Mouse (Mus musculus) CH12.LX (cell line): ENCODE measurements around the gene Fgfr2. TPM values are rescaled to one million over a fixed set of nuclear protein-coding genes. Genes with fewer than 3 reads are reported as not detected.

Source experiments
- DNase-seq: peaks from one replicate; pipeline ENCODE4 v3.0.0-alpha.2; 2013; ENCODE audit errors: extremely low read depth
- H3K27ac ChIP-seq: 2 replicates; pipeline ENCODE4 v1.5.1; 2012; ENCODE audit warnings: low read depth, mild to moderate bottlenecking, control low read depth, moderate library complexity; ENCODE audit not compliant: insufficient read depth
- H3K27me3 ChIP-seq: replicated peaks from 2 replicates; pipeline ENCODE3; 2012; ENCODE audit warnings: inconsistent platforms
- H3K36me3 ChIP-seq, 2 experiments: replicated peaks in 1 of 2; 2 replicates each; pipeline versions ENCODE3 to v1.6.1; 2012; ENCODE audit warnings: inconsistent platforms in 1 of 2, low read length in 1 of 2, mild to moderate bottlenecking in 1 of 2, mixed read lengths in 1 of 2, moderate library complexity in 1 of 2; ENCODE audit not compliant: control insufficient read depth in 1 of 2, insufficient read depth in 1 of 2
- H3K4me1 ChIP-seq, 2 experiments: 2 replicates each; pipeline ENCODE4 v1.6.1; 2012; ENCODE audit warnings: inconsistent platforms in 1 of 2, moderate library complexity in 1 of 2; ENCODE audit not compliant: insufficient read depth in 2 of 2, control insufficient read depth in 1 of 2
- H3K4me2 ChIP-seq: 2 replicates; pipeline ENCODE4 v1.6.1; 2012; ENCODE audit warnings: low read depth, mild to moderate bottlenecking, control low read depth; ENCODE audit not compliant: poor library complexity, insufficient read depth, severe bottlenecking
- H3K4me3 ChIP-seq, 3 experiments: fragments of 150-350 bp in 1 of 3; sonication (generic) in 1 of 3; replicated peaks in 1 of 3; 2 replicates each; pipeline versions ENCODE3 to v1.5.1; 2011 to 2012; ENCODE audit warnings: low read depth in 2 of 3, low read length in 2 of 3, mild to moderate bottlenecking in 2 of 3, moderate library complexity in 2 of 3, control low read depth in 1 of 3, improper control_type of control experiment in 1 of 3, inconsistent platforms in 1 of 3, mixed read lengths in 1 of 3; ENCODE audit not compliant: poor library complexity in 1 of 3
- H3K79me2 ChIP-seq: replicated peaks from 2 replicates; pipeline ENCODE4 v1.6.1; 2012; ENCODE audit warnings: mild to moderate bottlenecking, moderate library complexity; ENCODE audit not compliant: control insufficient read depth, poor library complexity, insufficient read depth, severe bottlenecking; ENCODE audit errors: extremely low read depth
- H3K9ac ChIP-seq: 2 replicates; pipeline ENCODE4 v1.6.1; 2012; ENCODE audit warnings: low read depth, mild to moderate bottlenecking, control low read depth, moderate library complexity; ENCODE audit not compliant: insufficient read depth
- H3K9me3 ChIP-seq: replicated peaks from 2 replicates; pipeline ENCODE3; 2012; ENCODE audit warnings: low read length, inconsistent platforms, mixed read lengths
- BHLHE40 ChIP-seq: IDR thresholded peaks from 2 replicates; pipeline ENCODE4 v1.6.1; 2011; ENCODE audit warnings: mild to moderate bottlenecking, low read depth, low read length, improper control_type of control experiment
- ELF1 ChIP-seq: IDR thresholded peaks from 2 replicates; pipeline ENCODE4 v1.6.1; 2014; ENCODE audit warnings: low read depth, mild to moderate bottlenecking, inconsistent platforms, low read length, improper control_type of control experiment
- EP300 ChIP-seq: IDR thresholded peaks from 2 replicates; pipeline ENCODE4 v1.6.1; 2011; ENCODE audit warnings: low read length, improper control_type of control experiment
- GABPA ChIP-seq: IDR thresholded peaks from 2 replicates; pipeline ENCODE4 v1.6.1; 2012; ENCODE audit warnings: low read depth, low read length, improper control_type of control experiment, inconsistent platforms; ENCODE audit not compliant: insufficient replicate concordance
- IRF4 ChIP-seq: IDR thresholded peaks from 2 replicates; pipeline ENCODE4 v1.6.1; 2014; ENCODE audit warnings: low read depth, mild to moderate bottlenecking, inconsistent platforms, low read length, improper control_type of control experiment
- JUND ChIP-seq: conservative IDR thresholded peaks from 2 replicates; pipeline ENCODE4 v1.6.1; 2011; ENCODE audit warnings: low read depth, low read length, improper control_type of control experiment
- MAZ ChIP-seq: IDR thresholded peaks from 2 replicates; pipeline ENCODE4 v1.6.1; 2012; ENCODE audit warnings: low read depth, mild to moderate bottlenecking, inconsistent platforms, low read length, improper control_type of control experiment, moderate library complexity
- MXI1 ChIP-seq: IDR thresholded peaks from 2 replicates; pipeline ENCODE4 v1.6.1; 2011; ENCODE audit warnings: mild to moderate bottlenecking, low read depth, low read length, improper control_type of control experiment
- NRF1 ChIP-seq: IDR thresholded peaks from 2 replicates; pipeline ENCODE4 v1.6.1; 2014; ENCODE audit warnings: low read depth, mild to moderate bottlenecking, inconsistent platforms, low read length, improper control_type of control experiment, moderate library complexity
- POLR2A ChIP-seq: IDR thresholded peaks from 2 replicates; pipeline ENCODE4 v1.6.1; 2011; ENCODE audit warnings: low read depth, mild to moderate bottlenecking, improper control_type of control experiment, low read length
- RCOR1 ChIP-seq: conservative IDR thresholded peaks from 2 replicates; pipeline ENCODE4 v1.6.1; 2012; ENCODE audit warnings: low read depth, mild to moderate bottlenecking, inconsistent platforms, low read length, improper control_type of control experiment
- USF1 ChIP-seq: IDR thresholded peaks from 2 replicates; pipeline ENCODE4 v1.6.1; 2014; ENCODE audit warnings: low read depth, mild to moderate bottlenecking, inconsistent platforms, low read length, improper control_type of control experiment
- USF2 ChIP-seq: conservative IDR thresholded peaks from 2 replicates; pipeline ENCODE4 v1.6.1; 2011; ENCODE audit warnings: low read depth, low read length, improper control_type of control experiment
- ZC3H11A ChIP-seq: IDR thresholded peaks from 2 replicates; pipeline ENCODE4 v1.6.1; 2012; ENCODE audit warnings: low read depth, mild to moderate bottlenecking, inconsistent platforms, low read length, improper control_type of control experiment
- ZNF384 ChIP-seq: IDR thresholded peaks from 2 replicates; pipeline ENCODE4 v1.6.1; 2012; ENCODE audit warnings: low read depth, low read length, improper control_type of control experiment, inconsistent platforms
- dilution Hi-C: fragments of 300-500 bp; cut with MboI; formaldehyde crosslinking; loops from 2 replicates; pipeline ENCODE4 v1.14.3; 2020; ENCODE audit warnings: low sequenced_read_pairs; ENCODE audit not compliant: extremely low pct_unique_long_range_greater_than_20kb, extremely low pct_ligation_motif_present
- in situ Hi-C: fragments of 300-500 bp; cut with MboI; formaldehyde crosslinking; loops from 3 replicates; pipeline ENCODE4 v1.14.3; 2019; ENCODE audit warnings: low sequenced_read_pairs, low pct_ligation_motif_present, low pct_unique_long_range_greater_than_20kb, mixed read lengths
- polyA plus RNA-seq: library from polyadenylated mRNA; unstranded; fragments of >175 nt; gene quantifications from 2 replicates; pipeline ENCODE4 v1.2.1, GENCODE M21; 2012; ENCODE audit warnings: low read depth; ENCODE audit not compliant: insufficient read length
- total RNA-seq, 2 experiments: library from RNA; depleted of rRNA; stranded (reverse); fragments of 300-350 nt in 1 of 2; fragments of >200 nt in 1 of 2; gene quantifications; 2 replicates each; pipeline ENCODE4 v1.2.3; 2012 to 2014

The Fgfr2 gene
- total and polyA plus RNA-seq, 3 experiments = not detected

DNA sequence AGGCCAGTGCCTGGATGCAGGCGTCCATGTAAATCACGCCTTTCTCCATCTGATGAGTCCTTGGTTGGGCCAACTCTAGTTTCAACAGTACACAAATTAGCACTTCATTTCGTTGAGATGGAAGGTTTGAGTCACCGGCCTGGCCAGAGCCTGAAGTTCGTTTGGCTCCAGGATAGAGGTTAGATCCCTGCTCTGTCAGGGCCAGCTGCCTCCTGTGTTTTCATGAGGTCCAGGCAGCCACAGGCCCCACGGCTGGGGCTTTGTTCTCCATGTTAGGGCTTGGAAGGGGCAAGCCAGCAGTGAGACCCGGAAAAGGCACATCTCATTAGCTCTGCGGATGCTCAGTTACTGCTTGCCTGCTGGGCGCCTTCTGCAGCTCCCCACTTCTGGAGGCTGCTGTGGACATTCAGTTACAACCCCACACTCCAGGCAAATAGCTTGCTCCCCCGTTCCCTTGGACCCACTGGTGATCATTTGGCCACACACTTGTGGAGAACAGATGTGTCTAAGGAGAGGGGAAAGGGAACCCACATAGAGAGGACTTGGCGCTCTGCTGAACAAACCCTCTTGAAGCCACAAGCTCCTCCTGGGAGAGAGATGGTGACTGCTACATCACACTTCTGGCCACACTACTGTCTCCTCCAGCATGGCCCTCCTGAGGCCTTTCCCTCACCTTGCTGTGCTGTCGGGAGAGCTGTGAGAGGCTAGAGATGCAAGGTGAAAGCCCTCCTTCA, 2445.4 kb downstream of the Fgfr2 start:
- Histone ChIP-seq H3K27me3 (peaks cover 17% of the 10 kb centered on the region), H3K9me3 (no peaks in the 10 kb centered on the region), H3K4me1 (no peaks in the 10 kb centered on the region; a peak in 1 of 4 replicates), H3K79me2 (no peaks in the 10 kb centered on the region), H3K9ac (no peak overlapping the region), H3K36me3 (no peaks in the 10 kb centered on the region), H3K27ac (no peak overlapping the region), H3K4me2 (no peak overlapping the region), H3K4me3 (no peak overlapping the region)
- in situ Hi-C loops = no loop called here
- TF ChIP-seq MXI1 = no peak
- TF ChIP-seq MAZ = no peak
- no peak for TF ChIP-seq GABPA
- no peak for TF ChIP-seq ELF1
- no peak for TF ChIP-seq BHLHE40
- no peak for TF ChIP-seq NRF1
- no peak for TF ChIP-seq ZNF384
- TF ChIP-seq USF1 = no peak
- TF ChIP-seq USF2 = no peak
- no peak for TF ChIP-seq EP300
- no peak for TF ChIP-seq ZC3H11A
- no peak for DNase-seq
- dilution Hi-C loops = no loop called here

DNA sequence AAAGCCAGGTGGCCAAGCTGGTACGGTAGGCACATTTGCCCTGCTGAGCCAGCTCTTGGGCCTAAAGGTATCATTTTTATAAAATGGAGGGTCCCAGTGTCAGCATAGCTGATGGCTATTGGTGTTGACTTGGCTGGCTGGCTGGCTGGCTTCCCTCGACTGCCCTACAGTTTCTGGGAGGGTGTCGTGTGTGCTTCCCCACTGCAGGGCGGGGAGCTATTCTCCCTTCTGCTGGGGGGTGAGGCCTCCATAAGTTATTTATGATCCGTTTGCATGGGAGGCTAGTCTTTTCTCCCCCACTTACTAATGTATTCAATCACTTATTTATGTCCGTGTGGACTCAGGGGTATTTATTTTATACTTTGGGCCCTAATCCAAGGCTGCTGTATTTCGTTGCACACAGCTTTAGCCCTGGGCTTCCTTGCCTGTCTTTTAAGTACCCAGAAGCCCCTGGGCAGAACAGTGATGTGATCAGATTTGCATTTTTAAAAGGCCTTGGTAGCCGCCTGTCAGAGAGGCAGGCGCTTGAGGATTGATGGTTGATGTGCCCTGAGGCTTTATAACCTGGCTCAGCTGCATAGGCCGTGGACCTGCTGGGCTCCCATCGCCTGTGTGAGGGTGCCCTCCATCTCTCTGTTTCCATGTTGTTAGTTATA, 2446.1 kb downstream of the Fgfr2 start:
- dilution Hi-C loops = no loop called here
- Histone ChIP-seq H3K36me3 (no peaks in the 10 kb centered on the region), H3K4me3 (no peak overlapping the region), H3K4me1 (no peaks in the 10 kb centered on the region; a peak in 1 of 4 replicates), H3K4me2 (no peak overlapping the region), H3K27me3 (peaks cover 20% of the 10 kb centered on the region), H3K79me2 (no peaks in the 10 kb centered on the region), H3K27ac (no peak overlapping the region), H3K9ac (no peak overlapping the region), H3K9me3 (no peaks in the 10 kb centered on the region)
- in situ Hi-C loops = no loop called here
- DNase-seq = no peak
- TF ChIP-seq POLR2A (no peak), IRF4 (no peak), ZNF384 (no peak), JUND (no peak), RCOR1 (no peak)
